Mouse (Mus musculus) neural tube, embryonic 15.5 days (tissue): ENCODE measurements around the gene Gm49711. TPM values are rescaled to one million over a fixed set of nuclear protein-coding genes. Genes with fewer than 3 reads are reported as not detected.

Source experiments
- ATAC-seq: fragments of 200-750 bp; cut with Nextera tagmentation; 2 replicates; pipeline ENCODE4 v1.8.0; 2017; ENCODE audit warnings: mild to moderate bottlenecking, moderate TSS enrichment, moderate library complexity; ENCODE audit not compliant: low FRiP score
- H3K27ac ChIP-seq: fragments of 300-500 bp; sonication (generic); replicated peaks from 2 replicates; pipeline ENCODE4 v1.5.1; 2015; ENCODE audit warnings: mild to moderate bottlenecking, inconsistent platforms
- H3K27me3 ChIP-seq: fragments of 300-500 bp; sonication (generic); replicated peaks from 2 replicates; pipeline ENCODE4 v1.6.1; 2015; ENCODE audit warnings: inconsistent platforms
- H3K36me3 ChIP-seq: fragments of 300-500 bp; sonication (generic); 2 replicates; pipeline ENCODE4 v1.6.1; 2015; ENCODE audit warnings: inconsistent platforms
- H3K4me1 ChIP-seq: fragments of 300-500 bp; sonication (generic); 2 replicates; pipeline ENCODE4 v1.6.1; 2015; ENCODE audit warnings: inconsistent platforms
- H3K4me2 ChIP-seq: fragments of 300-500 bp; sonication (generic); 2 replicates; pipeline ENCODE4 v1.6.1; 2015; ENCODE audit warnings: inconsistent platforms, mild to moderate bottlenecking, moderate library complexity
- H3K4me3 ChIP-seq: fragments of 300-500 bp; sonication (generic); replicated peaks from 2 replicates; pipeline ENCODE4 v1.5.1; 2015; ENCODE audit warnings: mild to moderate bottlenecking, inconsistent platforms
- H3K9ac ChIP-seq: fragments of 300-500 bp; sonication (generic); replicated peaks from 2 replicates; pipeline ENCODE4 v1.6.1; 2015; ENCODE audit warnings: mild to moderate bottlenecking, inconsistent platforms
- H3K9me3 ChIP-seq: fragments of 300-500 bp; sonication (generic); replicated peaks from 2 replicates; pipeline ENCODE4 v1.6.1; 2016; ENCODE audit warnings: inconsistent platforms
- WGBS: fragments of 180-500 bp; shearing (Covaris S2); methylation state at CpG from one replicate; pipeline ENCODE4 v1.1.7; 2015; ENCODE audit warnings: mixed read lengths; 5-methylcytosine and 5-hydroxymethylcytosine counted together
- polyA plus RNA-seq: library from polyadenylated mRNA; unstranded; fragments of >200 nt; fragmentation: Nextera tagmentation; extraction: Ambion mirVana; gene quantifications from 2 replicates; pipeline ENCODE4 v1.2.1, GENCODE M21; 2015

The Gm49711 gene
- polyA plus RNA-seq, 1 experiment from 2014 or later = 0.55 TPM

GRCm38 (mm10) chr16:92039421-92039820 is 18.7 kb upstream of the Gm49711 start:
- H3K36me3 ChIP-seq = no peaks in the 10 kb centered on the region

DNA sequence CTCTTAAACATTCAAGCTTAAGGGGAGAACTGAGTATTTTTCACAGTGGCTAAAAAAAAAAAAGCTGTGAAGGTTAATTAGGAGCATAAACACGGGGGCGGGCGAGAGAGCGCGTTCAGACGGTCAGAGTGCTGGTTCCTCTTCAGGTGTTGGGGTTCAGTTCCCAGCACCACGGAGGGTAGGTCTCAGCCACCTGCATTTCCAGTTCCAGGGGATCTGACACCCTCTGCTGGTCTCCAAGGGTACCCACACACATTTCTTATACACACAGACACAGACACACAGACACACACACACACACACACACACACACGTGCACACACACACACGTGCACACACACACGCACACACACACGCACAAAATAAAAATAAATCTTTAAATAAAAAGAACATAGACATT is 18.1 kb upstream of the Gm49711 start:
- 94% methylated on average over 11 of the region's 11 CpGs for WGBS
- Histone ChIP-seq H3K36me3 (no peaks in the 10 kb centered on the region), H3K4me2 (no peak overlapping the region), H3K27me3 (no peaks in the 10 kb centered on the region), H3K4me3 (no peak overlapping the region), H3K27ac (no peak overlapping the region), H3K9ac (no peak overlapping the region), H3K4me1 (no peaks in the 10 kb centered on the region), H3K9me3 (no peaks in the 10 kb centered on the region)
- no peak for ATAC-seq

More at GRCm38 (mm10) chr16:92039421-92039820, 18.7 kb upstream of the Gm49711 start:
- H3K9me3 ChIP-seq = no peaks in the 10 kb centered on the region
- 95% methylated on average over 7 of the region's 7 CpGs for WGBS
- ATAC-seq = no peak
- H3K4me2 ChIP-seq = no peak overlapping the region
- no peak overlapping the region for H3K9ac ChIP-seq
- no peak overlapping the region for H3K27ac ChIP-seq
- H3K27me3 ChIP-seq = no peaks in the 10 kb centered on the region
- H3K4me1 ChIP-seq = no peaks in the 10 kb centered on the region
- H3K4me3 ChIP-seq = no peak overlapping the region

DNA sequence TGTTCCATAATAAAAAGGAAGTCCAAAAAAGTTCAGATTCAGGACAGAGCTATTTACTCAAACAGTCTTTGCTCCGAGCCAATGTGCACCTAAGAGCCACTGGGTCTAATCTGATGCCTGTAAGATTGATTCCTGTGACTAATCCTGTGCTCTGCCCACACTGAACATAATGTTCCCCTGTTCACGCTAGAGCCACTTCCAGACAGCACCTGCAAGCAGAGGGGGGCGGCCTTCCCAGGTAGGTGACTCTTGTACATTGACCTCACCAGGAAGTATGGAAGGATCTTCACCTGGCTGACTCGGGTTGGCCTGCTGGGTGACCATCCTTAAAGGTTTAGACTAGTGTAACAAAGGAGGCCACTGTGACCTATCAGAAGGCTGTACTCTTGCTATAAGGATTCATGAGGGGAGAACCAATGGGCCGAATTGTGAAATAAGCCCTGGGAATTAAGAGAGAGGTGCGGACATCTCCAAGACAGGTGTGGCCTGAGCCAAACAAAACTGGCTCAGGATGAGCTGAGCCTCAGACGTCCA is 6.3 kb upstream of the Gm49711 start:
- WGBS = 86% methylated on average over 7 of the region's 7 CpGs
- H3K4me2 ChIP-seq = no peak overlapping the region

DNA sequence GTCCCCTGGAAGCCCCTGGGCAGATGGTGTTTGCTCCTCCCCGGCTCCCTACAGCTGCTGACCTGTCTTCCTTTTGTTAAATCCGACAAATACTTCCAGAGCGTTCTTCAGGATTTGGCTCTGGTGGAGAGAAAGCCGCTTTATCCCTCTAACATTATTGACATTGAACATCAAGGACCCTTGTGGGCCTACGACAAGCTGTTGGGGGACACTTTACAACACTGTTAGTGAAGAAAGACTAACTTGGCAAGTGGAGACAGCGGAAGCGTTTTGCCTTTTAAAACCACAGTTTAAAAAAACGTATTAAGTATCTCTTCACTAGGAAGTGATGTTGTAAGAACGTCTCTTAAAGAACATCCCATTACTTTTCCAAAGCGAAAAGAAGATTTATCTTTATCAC is 5.5 kb upstream of the Gm49711 start:
- H3K9ac ChIP-seq = no peak overlapping the region
- H3K4me3 ChIP-seq = no peak overlapping the region
- H3K9me3 ChIP-seq = no peaks in the 10 kb centered on the region
- H3K4me1 ChIP-seq = peaks cover 6% of the 10 kb centered on the region; the same call in 1 of the 2 replicates
- WGBS = 78% methylated on average over 10 of the region's 10 CpGs
- ATAC-seq = no peak
- H3K4me2 ChIP-seq = no peak overlapping the region
- H3K36me3 ChIP-seq = no peaks in the 10 kb centered on the region
- no peaks in the 10 kb centered on the region for H3K27me3 ChIP-seq
- no peak overlapping the region for H3K27ac ChIP-seq

More for the DNA sequence above, 6.3 kb upstream of the Gm49711 start:
- Histone ChIP-seq H3K36me3 (no peaks in the 10 kb centered on the region), H3K9me3 (no peaks in the 10 kb centered on the region), H3K4me3 (no peak overlapping the region), H3K27me3 (no peaks in the 10 kb centered on the region), H3K27ac (no peak overlapping the region), H3K9ac (no peak overlapping the region), H3K4me1 (no peaks in the 10 kb centered on the region)
- ATAC-seq = no peak

DNA sequence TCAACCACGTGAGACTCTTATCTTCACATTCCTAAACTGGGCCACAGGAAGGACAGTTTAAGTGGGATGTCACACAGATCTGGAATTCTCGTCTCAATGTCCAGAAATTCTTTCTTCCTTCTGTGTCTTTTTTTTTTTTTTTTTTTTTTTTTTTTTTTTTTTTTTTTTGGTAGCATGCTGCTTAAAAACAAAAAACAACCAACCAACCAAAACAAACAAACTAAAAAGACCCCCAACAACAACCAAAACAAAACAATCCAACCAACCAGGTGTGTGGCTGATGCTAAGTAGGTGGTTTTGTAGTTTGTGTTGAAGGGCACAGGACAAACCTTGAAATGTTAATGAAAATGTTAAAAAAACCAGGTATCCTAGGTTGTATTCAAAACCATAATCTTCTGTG is 1.4 kb upstream of the Gm49711 start:
- Histone ChIP-seq H3K4me1 (peaks cover 35% of the 10 kb centered on the region), H3K9me3 (no peaks in the 10 kb centered on the region), H3K4me3 (no peak overlapping the region), H3K36me3 (peaks cover 7% of the 10 kb centered on the region), H3K4me2 (peak overlapping the region; percentile 83; the same call in 1 of the 2 replicates), H3K9ac (peak overlapping the region; percentile 82; the same call in 1 of the 2 replicates), H3K27ac (no peak overlapping the region), H3K27me3 (no peaks in the 10 kb centered on the region)
- WGBS = 63% methylated on average over 2 of the region's 2 CpGs
- no peak for ATAC-seq

GRCm38 (mm10) chr16:92057456-92057851 is 662 bp upstream of the Gm49711 start:
- peak overlapping the region; percentile 83 for H3K4me2 ChIP-seq
- WGBS = 5% methylated on average over 11 of the region's 11 CpGs
- no peaks in the 10 kb centered on the region for H3K27me3 ChIP-seq
- no peaks in the 10 kb centered on the region for H3K9me3 ChIP-seq
- peak overlapping the region; percentile 82 for H3K9ac ChIP-seq
- peak; percentile 70 for ATAC-seq
- H3K27ac ChIP-seq = peak overlapping the region; percentile 92
- peaks cover 12% of the 10 kb centered on the region for H3K36me3 ChIP-seq
- H3K4me1 ChIP-seq = peaks cover 37% of the 10 kb centered on the region
- peak overlapping the region; percentile 95 for H3K4me3 ChIP-seq

DNA sequence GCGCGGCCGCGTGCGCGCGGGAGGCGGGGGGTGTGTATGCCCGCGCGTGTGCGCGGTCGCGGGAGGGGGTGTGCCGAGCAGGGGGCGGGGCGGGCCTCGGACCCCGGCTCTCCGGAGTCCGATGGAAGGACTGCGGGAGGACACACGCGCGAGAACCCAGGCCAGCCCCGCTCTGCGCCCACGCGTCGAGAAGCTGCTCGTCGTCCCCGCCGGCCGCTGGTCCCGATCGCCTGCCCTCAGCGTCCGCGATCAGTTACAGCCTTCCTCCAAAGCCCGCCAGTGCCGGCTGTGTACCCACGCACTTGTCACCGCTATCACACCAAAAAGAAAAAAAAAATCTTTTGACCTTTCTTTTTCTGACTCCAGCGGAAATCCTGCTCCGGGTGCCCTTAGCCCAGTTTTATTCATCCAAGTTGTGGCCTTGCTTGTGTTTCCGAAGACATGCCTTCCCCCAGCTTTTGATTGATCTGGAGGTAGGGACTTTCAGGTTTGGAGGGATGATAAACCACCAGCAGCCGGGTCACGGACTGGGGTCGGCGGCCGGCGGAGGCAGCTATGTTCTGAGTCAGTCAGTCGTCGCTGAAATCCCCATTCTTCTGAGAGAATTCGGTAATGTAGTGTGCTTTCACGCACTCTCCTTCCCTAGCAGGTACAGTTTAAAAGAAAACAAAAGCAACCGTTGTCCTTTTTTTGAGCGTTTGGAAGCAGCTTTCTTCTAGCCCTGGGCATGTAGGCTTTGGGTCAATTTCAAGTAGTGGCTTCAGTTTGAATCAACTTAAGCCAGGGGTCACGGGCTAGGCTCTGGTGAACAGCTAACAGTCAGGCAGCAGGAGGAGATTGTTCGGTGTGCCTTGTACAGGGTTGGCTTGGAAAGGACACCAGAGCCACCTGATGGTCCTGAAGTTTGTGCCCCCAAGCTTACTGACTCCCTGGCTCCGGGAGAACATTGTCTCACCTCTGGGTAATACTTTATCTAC is 816 bp downstream of the Gm49711 start:
- WGBS = 1% methylated on average over 60 of the region's 63 CpGs
- H3K4me2 ChIP-seq = peak overlapping the region; percentile 83
- H3K9ac ChIP-seq = peak overlapping the region; percentile 82
- peak overlapping the region; percentile 95 for H3K4me3 ChIP-seq
- H3K4me1 ChIP-seq = peaks cover 40% of the 10 kb centered on the region
- peaks cover 24% of the 10 kb centered on the region for H3K36me3 ChIP-seq
- peak overlapping the region; percentile 92 for H3K27ac ChIP-seq
- H3K27me3 ChIP-seq = no peaks in the 10 kb centered on the region
- H3K9me3 ChIP-seq = no peaks in the 10 kb centered on the region
- ATAC-seq = peak; percentile 54; the same call in 1 of the 2 replicates

GRCm38 (mm10) chr16:92060213-92060612 is 2.1 kb downstream of the Gm49711 start:
- WGBS = 60% methylated on average over 3 of the region's 3 CpGs
- ATAC-seq = no peak
- peak overlapping the region; percentile 83 for H3K4me2 ChIP-seq
- H3K36me3 ChIP-seq = peaks cover 27% of the 10 kb centered on the region
- peaks cover 48% of the 10 kb centered on the region for H3K4me1 ChIP-seq
- peak overlapping the region; percentile 23; the same call in 1 of the 2 replicates for H3K9ac ChIP-seq
- no peaks in the 10 kb centered on the region for H3K27me3 ChIP-seq
- H3K9me3 ChIP-seq = no peaks in the 10 kb centered on the region
- no peak overlapping the region for H3K27ac ChIP-seq
- H3K4me3 ChIP-seq = peak overlapping the region; percentile 95

- Histone ChIP-seq H3K4me3 (no peak overlapping the region), H3K27ac (no peak overlapping the region), H3K4me1 (peaks cover 48% of the 10 kb centered on the region), H3K9me3 (no peaks in the 10 kb centered on the region), H3K4me2 (no peak overlapping the region), H3K27me3 (no peaks in the 10 kb centered on the region), H3K9ac (no peak overlapping the region), H3K36me3 (peaks cover 37% of the 10 kb centered on the region)
- ATAC-seq = no peak
- 97% methylated on average over 7 of the region's 7 CpGs for WGBS
Observed at GRCm38 (mm10) chr16:92061586-92061985, 3.5 kb downstream of the Gm49711 start.

GRCm38 (mm10) chr16:92062832-92063231 is 4.7 kb downstream of the Gm49711 start:
- ATAC-seq = no peak
- peaks cover 47% of the 10 kb centered on the region for H3K36me3 ChIP-seq
- no peaks in the 10 kb centered on the region for H3K27me3 ChIP-seq
- H3K4me2 ChIP-seq = no peak overlapping the region
- H3K27ac ChIP-seq = no peak overlapping the region
- no peaks in the 10 kb centered on the region for H3K9me3 ChIP-seq
- H3K4me3 ChIP-seq = no peak overlapping the region
- H3K4me1 ChIP-seq = peaks cover 42% of the 10 kb centered on the region
- 100% methylated on average over 1 of the region's 1 CpGs for WGBS
- no peak overlapping the region for H3K9ac ChIP-seq

- Histone ChIP-seq H3K4me2 (no peak overlapping the region), H3K9me3 (no peaks in the 10 kb centered on the region), H3K4me1 (peaks cover 31% of the 10 kb centered on the region), H3K9ac (no peak overlapping the region), H3K4me3 (no peak overlapping the region), H3K27me3 (no peaks in the 10 kb centered on the region), H3K27ac (no peak overlapping the region), H3K36me3 (peaks cover 60% of the 10 kb centered on the region)
- no peak for ATAC-seq
- WGBS = 98% methylated on average over 2 of the region's 2 CpGs
Observed at GRCm38 (mm10) chr16:92064801-92065200, 6.7 kb downstream of the Gm49711 start.

GRCm38 (mm10) chr16:92070338-92070737 is 12.2 kb downstream of the Gm49711 start:
- ATAC-seq = no peak
- Histone ChIP-seq H3K9me3 (no peaks in the 10 kb centered on the region), H3K4me2 (no peak overlapping the region), H3K4me1 (no peaks in the 10 kb centered on the region; the same call in 1 of the 2 replicates), H3K27me3 (no peaks in the 10 kb centered on the region), H3K9ac (no peak overlapping the region), H3K27ac (no peak overlapping the region), H3K4me3 (no peak overlapping the region), H3K36me3 (peaks cover 49% of the 10 kb centered on the region)
- 90% methylated on average over 8 of the region's 8 CpGs for WGBS
